Mouse (Mus musculus) lung, postnatal 4 days (tissue): Measurements from ENCODE around the gene Klk1b24.
"Not testable (repeated sequence)": the region's sequence is repeated elsewhere in the genome, so short reads cannot be mapped to it uniquely, and the experiment has no call there.

Experiments used
- DNase-seq, 2 experiments: peaks; one replicate each; pipeline ENCODE4 v3.0.0; 2021

Gene Klk1b24

DNA sequence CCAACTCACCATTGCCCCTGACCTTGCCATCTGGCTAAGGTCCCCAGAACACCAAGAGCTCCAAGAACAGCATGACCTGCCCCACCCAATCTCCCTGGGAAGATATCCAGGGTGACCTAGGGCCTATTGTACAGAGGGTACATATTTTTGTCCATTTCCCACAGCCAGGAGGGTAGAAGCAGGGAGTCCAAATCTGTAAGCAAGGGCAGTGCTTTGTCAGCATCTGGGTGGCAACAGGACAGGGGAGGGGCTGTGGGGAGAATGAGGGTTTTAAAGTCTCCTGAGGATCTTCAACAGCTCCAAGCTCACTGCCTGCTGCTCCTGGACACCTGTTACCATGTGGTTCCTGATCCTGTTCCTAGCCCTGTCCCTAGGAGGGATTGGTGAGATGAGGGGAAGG, at the start of gene Klk1b24:
Klk1b24 (plus strand) TSS at position 301 of the 400 bp plus-strand sequence.
- not testable (repeated sequence) for DNase-seq

DNA sequence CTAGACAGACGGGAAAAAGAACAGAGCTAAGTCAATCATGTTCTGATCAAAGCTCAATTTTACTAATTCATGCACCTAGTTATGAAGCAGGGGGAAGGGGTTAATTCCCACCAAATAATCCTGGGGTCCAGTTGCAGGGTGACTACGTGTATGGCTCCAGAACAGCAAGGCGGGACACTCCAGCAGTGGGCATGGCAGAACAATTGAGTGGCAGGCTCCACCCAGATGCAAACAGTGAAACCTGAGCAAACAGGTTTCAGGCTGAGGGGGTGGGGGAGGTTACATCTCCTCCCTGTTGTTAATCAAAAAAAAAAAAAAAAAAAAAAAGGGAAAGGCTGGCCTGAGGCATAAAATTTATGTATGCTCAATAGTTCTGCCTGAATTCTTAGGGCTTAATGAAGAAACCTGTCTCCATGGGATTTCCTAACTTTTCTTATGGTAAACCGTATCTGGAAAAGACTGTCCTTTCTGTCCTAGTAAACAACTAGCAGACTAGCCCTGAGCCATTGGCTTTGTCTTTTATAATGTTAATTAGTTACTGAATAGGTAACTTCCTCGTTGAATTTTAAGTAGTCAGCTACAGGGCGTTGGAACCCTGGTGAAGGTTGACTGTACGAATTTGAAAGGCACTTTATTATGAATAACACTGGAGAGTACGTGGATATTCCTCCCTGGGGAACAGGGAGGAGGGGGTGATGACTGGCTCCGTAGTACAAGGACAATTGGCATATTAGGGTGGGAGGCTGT, 8.6 kb upstream of the Klk1b24 start:
- DNase-seq = no peak

DNA sequence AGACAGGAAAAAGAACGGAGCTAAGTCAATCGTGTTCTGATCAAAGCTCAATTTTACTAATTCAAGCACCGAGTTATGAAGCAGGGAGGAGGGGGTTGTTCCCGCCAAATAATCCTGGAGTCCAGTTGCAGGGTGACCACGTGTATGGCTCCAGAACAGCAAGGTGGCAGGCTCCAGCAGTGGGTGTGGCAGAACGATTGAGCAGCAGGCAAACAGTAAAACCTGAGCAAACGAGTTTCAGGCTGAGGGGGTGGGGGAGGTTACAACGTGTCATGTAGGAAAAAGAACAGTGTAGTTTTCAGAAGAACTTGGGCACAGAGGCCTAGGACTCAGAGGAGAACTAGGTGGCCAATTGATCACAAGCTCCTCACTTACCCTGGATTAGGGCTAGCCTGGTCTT, 1.5 kb upstream of the Klk1b24 start:
- DNase-seq = not testable (repeated sequence)

DNA sequence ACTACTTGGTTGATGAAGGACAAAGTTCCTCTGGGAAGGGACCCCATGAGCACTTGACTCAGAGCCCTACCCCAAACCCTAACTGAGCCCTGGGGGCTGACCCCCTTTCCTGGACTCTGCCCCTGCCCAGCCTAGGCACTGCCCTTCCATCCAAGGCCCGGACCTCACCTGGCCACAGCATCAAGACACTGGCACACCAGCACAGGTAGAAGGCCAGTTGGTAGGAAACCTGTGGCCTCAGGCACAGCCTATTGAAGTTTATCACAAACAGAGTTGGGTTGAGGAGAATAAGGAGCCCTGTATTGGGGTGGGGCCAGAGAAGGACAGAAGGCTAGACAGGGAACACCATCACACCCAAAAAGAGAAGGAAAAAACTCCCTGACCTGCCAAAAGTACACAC, 5.4 kb downstream of the Klk1b24 start:
- not testable (repeated sequence) for DNase-seq

DNA sequence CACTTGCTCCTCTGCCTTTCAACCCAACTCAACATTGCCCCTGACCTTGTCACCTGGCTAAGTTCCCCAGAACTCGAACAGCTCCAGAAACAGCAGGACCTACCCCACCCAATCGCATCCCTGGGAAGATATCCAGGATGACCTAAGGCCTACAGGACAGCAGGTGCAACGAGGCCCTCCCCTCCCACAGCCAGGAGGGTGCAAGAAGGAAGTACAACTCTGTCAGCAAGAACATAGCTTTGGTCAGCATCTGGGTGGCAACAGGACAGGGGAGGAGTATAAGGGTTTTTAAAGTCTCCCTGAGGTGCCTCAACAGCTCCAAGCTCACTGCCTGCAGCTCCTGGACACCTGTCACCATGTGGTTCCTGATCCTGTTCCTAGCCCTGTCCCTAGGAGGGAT, 9.9 kb downstream of the Klk1b24 start, which contains the start of gene Klk1b3:
Klk1b3 (plus strand) TSS at position 301 of the 400 bp plus-strand sequence.
- DNase-seq = no peak

DNA sequence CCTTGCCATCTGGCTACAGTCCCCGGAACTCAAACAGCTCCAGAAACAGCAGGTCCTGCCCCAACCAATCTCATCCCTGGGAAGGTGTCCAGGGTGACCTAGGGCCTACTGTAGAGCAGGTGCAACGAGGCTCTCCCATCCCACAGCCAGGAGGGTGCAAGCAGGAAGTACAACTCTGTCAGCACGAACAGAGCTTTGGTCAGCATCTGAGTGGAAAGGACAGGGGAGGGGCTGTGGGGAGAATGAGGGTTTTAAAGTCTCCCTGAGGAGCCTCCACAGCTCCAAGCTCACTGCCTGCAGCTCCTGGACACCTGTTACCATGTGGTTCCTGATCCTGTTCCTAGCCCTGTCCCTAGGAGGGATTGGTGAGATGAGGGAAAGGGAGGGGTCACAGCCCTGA, 19.1 kb downstream of the Klk1b24 start, which contains the start of gene Klk1b4:
Klk1b4 (plus strand) TSS at position 301 of the 400 bp plus-strand sequence.
- not testable (repeated sequence) for DNase-seq

DNA sequence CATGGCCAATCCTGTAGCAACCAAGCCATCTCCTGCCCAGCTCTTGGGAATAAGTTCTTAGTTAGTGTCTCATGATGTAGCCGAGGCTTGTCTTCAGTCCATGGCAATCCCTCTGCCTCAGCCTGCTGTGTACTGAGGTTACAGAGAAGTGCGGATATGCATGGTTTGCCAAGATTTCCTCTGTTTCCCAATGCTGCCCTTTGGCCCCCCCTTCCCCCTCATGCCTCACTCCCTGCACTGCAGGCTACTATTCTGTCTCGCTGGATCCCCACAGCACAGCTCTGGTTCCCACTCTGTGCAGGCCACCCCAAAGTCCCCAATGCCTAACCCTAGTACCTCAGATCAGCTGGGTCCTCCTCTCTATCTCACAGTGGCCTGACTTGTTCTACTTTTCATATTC, 20.3 kb downstream of the Klk1b24 start:
- DNase-seq = no peak

DNA sequence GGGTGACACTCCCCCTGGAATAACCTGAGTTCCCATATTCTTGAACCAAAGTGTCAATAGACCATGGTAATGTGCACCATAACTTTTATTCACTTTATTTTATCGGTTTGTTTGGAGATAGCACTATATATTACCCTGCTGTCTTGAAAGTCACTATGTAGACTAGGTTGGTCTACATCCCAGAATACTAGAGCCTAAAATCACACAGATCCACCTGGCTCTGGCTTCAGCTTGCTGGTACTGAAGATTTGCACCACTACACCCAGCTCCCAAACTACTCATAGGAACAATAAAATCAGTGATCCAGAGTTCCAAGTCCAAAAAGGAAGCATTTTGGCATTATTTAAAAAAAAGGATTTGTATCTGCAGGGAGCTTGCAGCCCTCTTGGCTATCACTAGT, 27.6 kb downstream of the Klk1b24 start, which contains the start of gene Klk1b5:
Klk1b5 (plus strand) TSS at position 301 of the 400 bp plus-strand sequence.
- no peak for DNase-seq

DNA sequence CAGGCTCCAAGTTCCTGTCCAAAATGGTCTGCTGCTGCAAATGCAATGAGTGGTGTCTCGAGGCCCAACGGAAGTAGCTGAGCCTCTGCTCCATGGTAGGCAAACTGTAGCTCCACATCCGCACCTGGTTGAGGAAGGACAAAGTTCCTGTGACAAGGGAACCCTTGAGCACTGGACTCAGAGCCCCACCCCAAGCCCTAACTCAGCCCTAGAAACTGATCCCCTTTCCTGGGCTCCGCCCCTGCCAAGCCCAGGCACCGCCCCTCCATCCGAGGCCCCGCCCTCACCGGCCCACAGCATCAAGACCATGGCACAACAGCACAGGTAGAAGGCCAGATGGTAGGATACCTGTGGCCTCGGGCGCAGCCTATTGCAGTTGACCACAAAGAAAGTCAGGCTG, 33.6 kb downstream of the Klk1b24 start:
- not testable (repeated sequence) for DNase-seq

DNA sequence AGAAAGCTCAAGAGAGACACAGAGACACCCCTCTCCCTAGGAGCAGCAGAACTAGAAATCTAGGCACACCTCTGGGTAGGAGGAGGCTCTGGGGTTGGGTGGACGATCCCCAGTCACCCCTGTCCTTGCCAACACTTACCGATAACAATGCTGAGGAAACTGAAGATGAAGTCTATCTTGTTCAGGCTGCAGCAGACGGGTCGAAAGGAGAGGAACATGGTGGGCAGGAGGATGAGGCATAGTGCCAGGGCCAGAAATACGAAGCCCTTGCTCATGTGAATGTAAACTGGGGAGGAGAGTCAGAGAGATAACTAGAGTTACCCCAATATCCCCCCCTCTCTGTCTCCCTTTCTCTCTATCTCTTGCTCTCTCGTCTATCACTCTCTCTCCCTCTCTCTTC, 34.3 kb downstream of the Klk1b24 start:
- DNase-seq = not testable (repeated sequence)

DNA sequence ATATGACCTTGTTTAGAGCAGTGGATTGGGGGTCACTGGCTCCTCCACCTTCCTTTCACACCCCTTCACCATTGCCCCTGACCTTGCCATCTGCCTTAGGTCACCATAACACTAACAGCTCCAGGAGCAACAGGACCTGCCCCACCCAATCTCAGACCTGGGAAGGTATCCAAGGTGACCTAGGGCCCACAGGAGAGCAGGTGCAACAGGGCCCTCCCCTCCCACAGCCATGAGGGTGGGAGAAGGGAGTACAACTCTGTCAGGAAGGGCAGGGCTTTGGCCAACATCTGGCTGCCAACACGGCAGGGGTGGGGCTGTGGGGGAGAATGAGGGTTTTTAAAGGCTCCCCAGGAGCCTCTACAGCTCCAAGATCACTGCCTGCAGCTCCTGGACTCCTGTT, 37.0 kb downstream of the Klk1b24 start, which contains the start of gene Klk1:
Klk1 (plus strand) TSS at position 285 of the 400 bp plus-strand sequence.
- DNase-seq = no peak

DNA sequence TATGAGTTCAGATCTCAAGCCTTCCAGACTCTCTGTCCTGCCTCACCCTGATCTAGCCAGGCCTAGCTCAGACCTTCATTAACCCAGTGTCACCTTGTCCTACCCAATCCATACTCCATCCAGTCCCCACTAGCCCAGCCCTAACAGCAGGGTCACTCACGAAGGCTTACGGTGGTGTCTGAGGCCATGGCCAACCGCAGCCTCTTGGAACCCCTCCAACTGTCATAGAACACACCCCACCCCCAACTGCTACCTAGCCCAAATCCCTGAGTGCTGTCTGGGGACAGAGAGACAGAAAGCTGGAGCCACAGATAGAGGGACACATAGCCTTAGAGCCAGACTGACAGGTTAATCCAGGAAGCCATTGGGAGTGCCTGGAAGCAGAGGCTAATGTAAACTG, 47.9 kb downstream of the Klk1b24 start, which contains the start of gene Gm36864:
Gm36864 (plus strand) TSS at position 269 of the 400 bp plus-strand sequence.
- DNase-seq = no peak

DNA sequence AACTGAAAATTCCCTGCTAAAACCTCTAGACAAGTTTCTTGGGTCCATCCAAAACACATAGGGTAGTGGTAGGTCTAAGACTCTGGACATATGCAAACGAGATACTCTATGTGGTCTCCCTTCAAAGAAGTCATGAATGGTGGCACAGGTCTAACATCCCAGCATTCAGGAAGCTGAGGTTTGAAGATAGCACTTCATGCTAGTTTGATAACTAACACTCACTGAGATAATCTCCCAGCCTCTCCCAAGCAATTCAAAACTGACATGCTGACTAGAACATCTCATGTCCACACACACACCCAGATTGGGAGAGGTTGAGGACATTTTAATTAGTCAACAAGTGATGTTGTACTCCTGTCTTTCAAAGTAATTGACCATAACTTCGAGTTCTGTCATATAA, 51.9 kb downstream of the Klk1b24 start:
- DNase-seq = no peak

DNA sequence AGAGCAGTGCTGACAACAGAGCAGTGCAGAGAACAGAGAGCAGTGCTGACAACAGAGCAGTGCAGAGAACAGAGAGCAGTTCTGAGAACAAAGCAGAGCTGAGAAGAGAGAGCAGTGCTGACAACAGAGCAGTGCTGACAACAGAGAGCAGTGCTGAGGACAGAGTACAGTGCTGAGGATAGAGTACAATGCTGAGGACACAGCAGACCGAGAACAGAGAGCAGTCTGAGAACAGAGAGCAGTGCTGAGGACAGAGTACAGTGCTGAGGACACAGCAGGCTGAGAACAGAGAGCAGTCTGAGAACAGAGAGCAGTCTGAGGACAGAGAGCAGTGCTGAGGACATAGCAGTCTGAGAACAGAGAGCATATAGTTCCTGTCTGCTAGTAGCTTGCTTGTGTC, 52.7 kb downstream of the Klk1b24 start:
- DNase-seq = no peak

DNA sequence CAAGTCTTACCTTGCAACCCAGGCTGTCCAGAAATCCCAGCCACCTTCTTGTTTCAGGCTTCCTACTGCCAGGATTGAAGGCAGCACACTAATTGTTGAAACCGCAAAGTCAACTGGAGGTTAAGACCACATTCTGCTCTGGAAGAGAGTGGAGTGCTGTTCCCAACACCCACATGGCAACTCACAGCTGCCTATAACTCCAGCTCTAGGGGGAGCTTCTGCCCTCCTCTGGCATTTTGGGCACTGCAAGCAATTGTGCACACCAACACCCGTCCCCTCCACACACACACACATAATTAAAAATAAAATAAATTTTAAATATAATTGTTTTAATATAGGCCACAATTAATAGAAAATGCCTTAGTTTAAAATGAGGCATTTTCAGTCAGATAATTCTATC, 53.1 kb downstream of the Klk1b24 start:
- no peak for DNase-seq
